Mouse (Mus musculus) embryonic facial prominence, embryonic 11.5 days (tissue): ENCODE measurements around the gene Gm11549. TPM values are rescaled to one million over a fixed set of nuclear protein-coding genes. Genes with fewer than 3 reads are reported as not detected.

Source experiments
- microRNA-seq: library from miRNA; unstranded; fragments of <30 nt; microRNA quantifications from one replicate; pipeline ENCODE4, GENCODE M21; 2016; ENCODE audit warnings: borderline number of aligned reads
- polyA plus RNA-seq: library from polyadenylated mRNA; unstranded; fragments of >200 nt; fragmentation: Nextera tagmentation; extraction: Ambion mirVana; gene quantifications from 2 replicates; pipeline ENCODE4 v1.2.1, GENCODE M21; 2014

Gm11549 gene
- polyA plus RNA-seq, 1 experiment from 2014 or later = 0.10 TPM

Small RNA genes lying within 50 kb of the gene (microRNA-seq; reads per million reads assigned to microRNA genes)
- not detected for gene Mir7009

Other genes starting within 250 kb of the Gm11549 start
- 129 and 140 TPM in 2 replicates for gene Anxa5, start 45.9 kb downstream of the Gm11549 start, polyA plus RNA-seq
- 0.39 and 0.64 TPM in 2 replicates for gene 1810062G17Rik, start 45.9 kb downstream of the Gm11549 start, polyA plus RNA-seq
- 89.1 and 90.5 TPM in 2 replicates for gene Exosc9, start 30.8 kb upstream of the Gm11549 start, polyA plus RNA-seq
- 275 and 297 TPM in 2 replicates for gene Ccna2, start 50.3 kb upstream of the Gm11549 start, polyA plus RNA-seq
- gene Bbs7, start 91.7 kb upstream of the Gm11549 start, polyA plus RNA-seq = 16.6 and 16.9 TPM in 2 replicates
- 4.2 and 5.5 TPM in 2 replicates for gene Trpc3, start 168.4 kb upstream of the Gm11549 start, polyA plus RNA-seq